Mouse (Mus musculus): ENCODE data around the gene Ldah. TPM values are rescaled to one million over a fixed set of nuclear protein-coding genes. Genes with fewer than 3 reads are reported as not detected.
A peak's percentile ranks its signal among the peaks of the same experiment; 100 is the strongest.
"Not testable (repeated sequence)": the region's sequence is repeated elsewhere in the genome, so short reads cannot be mapped to it uniquely, and the experiment has no call there.

Ldah gene
- total RNA-seq (2015; ENCODE audit: low replicate concordance) = 12.5 and 36.1 TPM in 2 replicates
- 8.4 and 20.7 TPM in 2 replicates for total RNA-seq (2017; ENCODE audit: low replicate concordance)

- peak; percentile 100 for ATAC-seq (replicated peaks; ENCODE audit: low FRiP score, poor library complexity, severe bottlenecking)
Measured at GRCm38 (mm10) chr12:8207978-8208403, at the start of gene Ldah. Ldah (plus strand) TSS chr12:8208107.

- ATAC-seq (replicated peaks; ENCODE audit: low FRiP score, poor library complexity, severe bottlenecking) = no peak
Measured at GRCm38 (mm10) chr12:8167743-8168142, 40.2 kb upstream of the Ldah start.

- ATAC-seq (replicated peaks; ENCODE audit: low FRiP score, poor library complexity, severe bottlenecking) = no peak
Measured at GRCm38 (mm10) chr12:8180921-8181320, 27.0 kb upstream of the Ldah start.

- ATAC-seq (replicated peaks; ENCODE audit: low FRiP score, poor library complexity, severe bottlenecking) = no peak
Measured at GRCm38 (mm10) chr12:8181744-8182143, 26.2 kb upstream of the Ldah start.

GRCm38 (mm10) chr12:8184518-8184917, 23.4 kb upstream of the Ldah start:
- no peak for ATAC-seq (replicated peaks; ENCODE audit: low FRiP score, poor library complexity, severe bottlenecking)

GRCm38 (mm10) chr12:8188161-8188560, 19.7 kb upstream of the Ldah start:
- no peak for ATAC-seq (replicated peaks; ENCODE audit: low FRiP score, poor library complexity, severe bottlenecking)

GRCm38 (mm10) chr12:8188796-8189535, 18.9 kb upstream of the Ldah start:
- ATAC-seq (replicated peaks; ENCODE audit: low FRiP score, poor library complexity, severe bottlenecking) = not testable (repeated sequence)

- ATAC-seq (replicated peaks; ENCODE audit: low FRiP score, poor library complexity, severe bottlenecking) = no peak
Measured at GRCm38 (mm10) chr12:8189722-8190121, 18.2 kb upstream of the Ldah start.

- ATAC-seq (replicated peaks; ENCODE audit: low FRiP score, poor library complexity, severe bottlenecking) = no peak
Measured at GRCm38 (mm10) chr12:8205721-8206120, 2.2 kb upstream of the Ldah start.

GRCm38 (mm10) chr12:8207578-8207977, 329 bp upstream of the Ldah start:
- ATAC-seq (replicated peaks; ENCODE audit: low FRiP score, poor library complexity, severe bottlenecking) = no peak

GRCm38 (mm10) chr12:8216392-8217280, 8.7 kb downstream of the Ldah start:
- ATAC-seq (replicated peaks; ENCODE audit: low FRiP score, poor library complexity, severe bottlenecking) = no peak

- ATAC-seq (replicated peaks; ENCODE audit: low FRiP score, poor library complexity, severe bottlenecking) = no peak
Measured at GRCm38 (mm10) chr12:8223036-8223435, 15.1 kb downstream of the Ldah start.

- ATAC-seq (replicated peaks; ENCODE audit: low FRiP score, poor library complexity, severe bottlenecking) = no peak
Measured at GRCm38 (mm10) chr12:8231101-8231500, 23.2 kb downstream of the Ldah start.

- ATAC-seq (replicated peaks; ENCODE audit: low FRiP score, poor library complexity, severe bottlenecking) = no peak
Measured at GRCm38 (mm10) chr12:8232679-8233078, 24.8 kb downstream of the Ldah start.

GRCm38 (mm10) chr12:8242181-8242580, 34.3 kb downstream of the Ldah start:
- ATAC-seq (replicated peaks; ENCODE audit: low FRiP score, poor library complexity, severe bottlenecking) = no peak

- no peak for ATAC-seq (replicated peaks; ENCODE audit: low FRiP score, poor library complexity, severe bottlenecking)
Measured at GRCm38 (mm10) chr12:8244746-8245145, 36.8 kb downstream of the Ldah start.

GRCm38 (mm10) chr12:8260297-8260696, 52.4 kb downstream of the Ldah start:
- no peak for ATAC-seq (replicated peaks; ENCODE audit: low FRiP score, poor library complexity, severe bottlenecking)

- no peak for ATAC-seq (replicated peaks; ENCODE audit: low FRiP score, poor library complexity, severe bottlenecking)
Measured at GRCm38 (mm10) chr12:8266311-8266710, 58.4 kb downstream of the Ldah start.

GRCm38 (mm10) chr12:8269627-8270026, 61.7 kb downstream of the Ldah start:
- ATAC-seq (replicated peaks; ENCODE audit: low FRiP score, poor library complexity, severe bottlenecking) = no peak

GRCm38 (mm10) chr12:8271405-8271804, 63.5 kb downstream of the Ldah start:
- ATAC-seq (replicated peaks; ENCODE audit: low FRiP score, poor library complexity, severe bottlenecking) = no peak

Data from erythroblast, adult 5-6 weeks (primary cell).